Mouse (Mus musculus) heart, postnatal 0 days (tissue): ENCODE results near the gene Slc39a11.

Experiments
- CTCF ChIP-seq: IDR thresholded peaks from 2 replicates; pipeline ENCODE4 v1.5.1; 2016; ENCODE audit warnings: antibody characterized with exemption, control low read depth, low read depth
- EP300 ChIP-seq: IDR thresholded peaks from 2 replicates; pipeline ENCODE4 v1.6.1; 2016; ENCODE audit warnings: antibody characterized with exemption, low read depth

DNA sequence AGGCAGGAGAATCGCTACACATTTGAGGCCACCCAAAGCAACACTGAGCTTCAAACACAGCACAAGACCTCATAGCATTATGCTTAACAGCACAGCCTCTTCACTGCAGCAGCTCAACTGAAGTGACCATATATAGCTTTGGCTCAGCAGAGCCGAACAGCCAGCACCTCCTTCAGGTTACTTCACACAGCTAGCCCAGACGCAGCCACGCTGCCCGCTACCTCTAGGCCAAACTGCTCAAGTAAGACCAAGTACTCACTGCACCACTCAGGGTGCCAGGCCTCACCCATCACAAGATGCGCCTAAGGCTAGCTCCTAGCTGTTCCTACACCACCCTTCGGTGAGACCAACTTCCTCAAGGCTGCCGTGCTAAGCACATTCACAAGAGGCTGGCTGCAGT lies 28.5 kb upstream of the Slc39a11 start:
- TF ChIP-seq EP300 (no peak), CTCF (0 out of 2 replicates have a peak, but pooled peaks have one; percentile 4)
